Mouse (Mus musculus): Measurements from ENCODE around the gene Vmn1r62.
"Not testable (repeated sequence)": the region's sequence is repeated elsewhere in the genome, so short reads cannot be mapped to it uniquely, and the experiment has no call there.

Gene Vmn1r62

DNA sequence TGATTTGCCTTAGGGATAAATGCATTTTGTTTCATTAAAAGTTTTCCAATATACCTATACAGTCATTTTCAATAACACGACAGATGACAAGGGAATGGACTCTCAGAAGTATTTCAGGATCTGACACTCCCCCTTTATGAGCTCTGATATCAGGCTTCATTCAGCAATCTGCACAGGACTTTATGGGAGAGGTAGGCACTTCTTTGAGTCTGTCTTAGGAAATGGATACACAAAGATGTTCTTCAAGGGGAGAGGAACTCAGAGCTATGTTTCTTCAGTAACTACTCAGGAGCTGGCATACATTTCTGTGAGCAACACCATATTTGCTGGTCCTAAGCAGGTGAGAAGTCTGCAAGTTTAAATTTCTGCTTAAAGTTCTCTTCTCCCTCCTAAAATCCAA is at the start of gene Vmn1r62:
Vmn1r62 (plus strand) TSS at position 301 of the 400 bp plus-strand sequence.
- not testable (repeated sequence) for DNase-seq (ENCODE audit: extremely low spot score, low spot score)
